Mouse (Mus musculus) heart, embryonic 15.5 days (tissue): ENCODE results near the gene Nmrk2. TPM values are rescaled to one million over a fixed set of nuclear protein-coding genes. Genes with fewer than 3 reads are reported as not detected.

Source experiments
- ATAC-seq: fragments of 200-750 bp; cut with Nextera tagmentation; replicated peaks from 2 replicates; pipeline ENCODE4 v1.8.0; 2017; ENCODE audit warnings: low read depth, moderate TSS enrichment; ENCODE audit not compliant: insufficient number of reproducible peaks, insufficient read depth, low FRiP score
- H3K27ac ChIP-seq: fragments of 300-500 bp; sonication (generic); 2 replicates; pipeline ENCODE4 v1.5.1; 2015; ENCODE audit warnings: mild to moderate bottlenecking, inconsistent platforms
- H3K27me3 ChIP-seq: fragments of 300-500 bp; sonication (generic); 2 replicates; pipeline ENCODE4 v1.6.1; 2015; ENCODE audit warnings: inconsistent platforms
- H3K36me3 ChIP-seq: fragments of 300-500 bp; sonication (generic); 2 replicates; pipeline ENCODE4 v1.6.1; 2015; ENCODE audit warnings: mild to moderate bottlenecking, inconsistent platforms
- H3K4me1 ChIP-seq: fragments of 300-500 bp; sonication (generic); replicated peaks from 2 replicates; pipeline ENCODE4 v1.6.1; 2015; ENCODE audit warnings: inconsistent platforms
- H3K4me2 ChIP-seq: fragments of 300-500 bp; sonication (generic); 2 replicates; pipeline ENCODE4 v1.6.1; 2015; ENCODE audit warnings: inconsistent platforms, mild to moderate bottlenecking, moderate library complexity
- H3K4me3 ChIP-seq: fragments of 300-500 bp; sonication (generic); 2 replicates; pipeline ENCODE4 v1.5.1; 2015; ENCODE audit warnings: mild to moderate bottlenecking, inconsistent platforms
- H3K9ac ChIP-seq: fragments of 300-500 bp; sonication (generic); 2 replicates; pipeline ENCODE4 v1.6.1; 2015; ENCODE audit warnings: mild to moderate bottlenecking, inconsistent platforms
- H3K9me3 ChIP-seq: fragments of 300-500 bp; sonication (generic); replicated peaks from 2 replicates; pipeline ENCODE4 v1.6.1; 2016; ENCODE audit warnings: inconsistent platforms
- WGBS: fragments of 180-500 bp; shearing (Covaris S2); methylation state at CpG from one replicate; pipeline ENCODE4 v1.1.7; 2015; ENCODE audit warnings: mixed read lengths; 5-methylcytosine and 5-hydroxymethylcytosine counted together
- polyA plus RNA-seq: library from polyadenylated mRNA; unstranded; fragments of >200 nt; fragmentation: Nextera tagmentation; extraction: Ambion mirVana; gene quantifications from 2 replicates; pipeline ENCODE4 v1.2.1, GENCODE M21; 2015

Nmrk2 gene
- polyA plus RNA-seq, 1 experiment from 2014 or later, result 9.1 TPM

- peaks cover 14% of the 10 kb centered on the region for H3K36me3 ChIP-seq
- H3K27ac ChIP-seq, result peak overlapping the region; percentile 98
- ATAC-seq, result peak; percentile 69
- no peaks in the 10 kb centered on the region for H3K9me3 ChIP-seq
- peak overlapping the region; percentile 67 for H3K4me2 ChIP-seq
- 9% methylated on average over 37 of the region's 37 CpGs for WGBS
- peak overlapping the region; percentile 52 for H3K4me3 ChIP-seq
- H3K9ac ChIP-seq, result peak overlapping the region; percentile 80
- H3K27me3 ChIP-seq, result no peaks in the 10 kb centered on the region
- H3K4me1 ChIP-seq, result peaks cover 54% of the 10 kb centered on the region
Measured at GRCm38 (mm10) chr10:81193991-81194774, 7.7 kb downstream of the Nmrk2 start.

- 4% methylated on average over 19 of the region's 19 CpGs for WGBS
- ATAC-seq, result no peak
- H3K27me3 ChIP-seq, result no peaks in the 10 kb centered on the region
Measured at GRCm38 (mm10) chr10:81192968-81193501, 8.8 kb downstream of the Nmrk2 start.

GRCm38 (mm10) chr10:81192270-81192967, 9.4 kb downstream of the Nmrk2 start:
- H3K27ac ChIP-seq, result peak overlapping the region; percentile 98
- H3K9me3 ChIP-seq, result no peaks in the 10 kb centered on the region
- ATAC-seq, result peak; percentile 79
- peak overlapping the region; percentile 92 for H3K4me2 ChIP-seq
- H3K4me3 ChIP-seq, result peak overlapping the region; percentile 55
- under 1% methylated on average over 93 of the region's 93 CpGs for WGBS
- H3K36me3 ChIP-seq, result peaks cover 21% of the 10 kb centered on the region
- peaks cover 41% of the 10 kb centered on the region for H3K4me1 ChIP-seq
- no peaks in the 10 kb centered on the region for H3K27me3 ChIP-seq
- H3K9ac ChIP-seq, result peak overlapping the region; percentile 73

More at GRCm38 (mm10) chr10:81192968-81193501, 8.8 kb downstream of the Nmrk2 start:
- Histone ChIP-seq H3K4me3 (peak overlapping the region; percentile 55), H3K27ac (peak overlapping the region; percentile 98), H3K4me2 (peak overlapping the region; percentile 92), H3K36me3 (peaks cover 21% of the 10 kb centered on the region), H3K9ac (peak overlapping the region; percentile 73), H3K4me1 (peaks cover 45% of the 10 kb centered on the region), H3K9me3 (no peaks in the 10 kb centered on the region)

GRCm38 (mm10) chr10:81191342-81191982, 10.4 kb downstream of the Nmrk2 start:
- Histone ChIP-seq H3K4me2 (peak overlapping the region; percentile 92), H3K9ac (0 out of 2 replicates have a peak overlapping the region, but pooled peaks have one; percentile 73), H3K9me3 (no peaks in the 10 kb centered on the region), H3K27ac (peak overlapping the region; percentile 98), H3K4me1 (peaks cover 37% of the 10 kb centered on the region), H3K27me3 (no peaks in the 10 kb centered on the region), H3K4me3 (peak overlapping the region; percentile 55; the same call in 1 of the 2 replicates), H3K36me3 (peaks cover 27% of the 10 kb centered on the region)
- WGBS, result 79% methylated on average over 18 of the region's 18 CpGs
- ATAC-seq, result no peak

GRCm38 (mm10) chr10:81190912-81191321, 10.9 kb downstream of the Nmrk2 start:
- Histone ChIP-seq H3K27me3 (no peaks in the 10 kb centered on the region), H3K36me3 (peaks cover 29% of the 10 kb centered on the region), H3K4me1 (peaks cover 37% of the 10 kb centered on the region), H3K27ac (peak overlapping the region; percentile 98; the same call in 1 of the 2 replicates), H3K4me3 (no peak overlapping the region), H3K9ac (no peak overlapping the region), H3K4me2 (no peak overlapping the region), H3K9me3 (no peaks in the 10 kb centered on the region)
- WGBS, result 46% methylated on average over 6 of the region's 6 CpGs
- ATAC-seq, result no peak

- H3K4me2 ChIP-seq, result no peak overlapping the region
- no peaks in the 10 kb centered on the region for H3K27me3 ChIP-seq
- H3K36me3 ChIP-seq, result peaks cover 34% of the 10 kb centered on the region
- peaks cover 37% of the 10 kb centered on the region for H3K4me1 ChIP-seq
- H3K4me3 ChIP-seq, result no peak overlapping the region
- H3K27ac ChIP-seq, result peak overlapping the region; percentile 98; the same call in 1 of the 2 replicates
- WGBS, result 71% methylated on average over 31 of the region's 31 CpGs
- no peak overlapping the region for H3K9ac ChIP-seq
- no peak for ATAC-seq
- no peaks in the 10 kb centered on the region for H3K9me3 ChIP-seq
Measured at GRCm38 (mm10) chr10:81190236-81190911, 11.5 kb downstream of the Nmrk2 start.

- ATAC-seq, result no peak
- H3K27me3 ChIP-seq, result no peaks in the 10 kb centered on the region
- H3K9ac ChIP-seq, result no peak overlapping the region
- H3K4me2 ChIP-seq, result no peak overlapping the region
- H3K27ac ChIP-seq, result no peak overlapping the region
- WGBS, result 79% methylated on average over 26 of the region's 26 CpGs
- peaks cover 42% of the 10 kb centered on the region for H3K4me1 ChIP-seq
- no peak overlapping the region for H3K4me3 ChIP-seq
- H3K36me3 ChIP-seq, result peaks cover 34% of the 10 kb centered on the region
- no peaks in the 10 kb centered on the region for H3K9me3 ChIP-seq
Measured at GRCm38 (mm10) chr10:81189821-81190220, 12.0 kb downstream of the Nmrk2 start.

- 92% methylated on average over 9 of the region's 9 CpGs for WGBS
- no peaks in the 10 kb centered on the region for H3K9me3 ChIP-seq
- no peak overlapping the region for H3K4me3 ChIP-seq
- no peaks in the 10 kb centered on the region for H3K27me3 ChIP-seq
- ATAC-seq, result no peak
- H3K27ac ChIP-seq, result no peak overlapping the region
- peaks cover 44% of the 10 kb centered on the region for H3K4me1 ChIP-seq
- H3K36me3 ChIP-seq, result peaks cover 43% of the 10 kb centered on the region
- H3K4me2 ChIP-seq, result no peak overlapping the region
- no peak overlapping the region for H3K9ac ChIP-seq
Measured at GRCm38 (mm10) chr10:81187161-81187560, 14.7 kb downstream of the Nmrk2 start.

- H3K9ac ChIP-seq, result no peak overlapping the region
- peak; percentile 16; the same call in 1 of the 2 replicates for ATAC-seq
- H3K36me3 ChIP-seq, result peaks cover 55% of the 10 kb centered on the region
- H3K9me3 ChIP-seq, result no peaks in the 10 kb centered on the region
- H3K4me1 ChIP-seq, result peaks cover 45% of the 10 kb centered on the region
- no peaks in the 10 kb centered on the region for H3K27me3 ChIP-seq
- H3K27ac ChIP-seq, result peak overlapping the region; percentile 95
- 0 out of 2 replicates have a peak overlapping the region, but pooled peaks have one; percentile 74 for H3K4me3 ChIP-seq
- H3K4me2 ChIP-seq, result peak overlapping the region; percentile 73; the same call in 1 of the 2 replicates
- 9% methylated on average over 4 of the region's 4 CpGs for WGBS
Measured at GRCm38 (mm10) chr10:81184765-81185164, 17.1 kb downstream of the Nmrk2 start.

GRCm38 (mm10) chr10:81183805-81184204, 18.0 kb downstream of the Nmrk2 start, which contains the start of gene 4930442H23Rik:
TSS of gene 4930442H23Rik (minus strand) at chr10:81183849.
- no peaks in the 10 kb centered on the region for H3K27me3 ChIP-seq
- peak within 1 kb of the TSS; percentile 78 for H3K9ac ChIP-seq

More at GRCm38 (mm10) chr10:81183805-81184204, 18.0 kb downstream of the Nmrk2 start, which contains the start of gene 4930442H23Rik:
- Histone ChIP-seq H3K36me3 (peaks cover 61% of the 10 kb centered on the region), H3K4me2 (peak within 1 kb of the TSS; percentile 73), H3K27ac (peak within 1 kb of the TSS; percentile 95), H3K4me3 (peak within 1 kb of the TSS; percentile 74), H3K4me1 (peaks cover 55% of the 10 kb centered on the region), H3K9me3 (no peaks in the 10 kb centered on the region)
- no peak for ATAC-seq
- 67% methylated on average over 5 of the region's 5 CpGs for WGBS
